Mouse (Mus musculus): ENCODE data around the gene Dlg2. TPM values are rescaled to one million over a fixed set of nuclear protein-coding genes. Genes with fewer than 3 reads are reported as not detected.

Gene Dlg2
- total and polyA plus RNA-seq, 2 experiments from 2014 or later, result 26.3 to 169 TPM

DNA sequence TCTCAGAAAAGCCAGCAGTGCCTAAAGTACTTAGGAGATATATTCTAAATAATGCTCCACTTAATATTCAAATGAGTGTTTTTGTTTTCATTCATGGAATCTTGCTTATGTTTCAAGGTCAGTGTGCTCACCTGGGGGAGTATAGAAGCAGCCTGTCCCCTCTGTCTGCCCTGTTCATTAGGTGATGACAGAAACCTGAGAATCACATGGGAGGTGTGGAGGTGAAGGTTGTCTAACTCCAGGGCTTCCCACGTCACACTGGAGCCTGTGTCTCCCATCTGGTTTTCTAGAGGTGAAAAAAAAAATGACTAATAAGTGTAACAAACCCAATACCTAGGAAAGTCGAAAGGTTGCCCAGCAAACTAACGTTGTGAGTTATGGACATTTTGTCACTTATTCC is 1886.9 kb downstream of the Dlg2 start:
- Histone ChIP-seq H3K27ac (ENCODE audit: low read depth, low read length) (no peak overlapping the region), H3K36me3 (ENCODE audit: insufficient read depth) (no peaks in the 10 kb centered on the region), H3K4me1 (ENCODE audit: insufficient read depth) (0 out of 2 replicates have a peak, but pooled peaks cover 9% of the 10 kb centered on the region), H3K27me3 (ENCODE audit: insufficient read depth, low read length) (no peaks in the 10 kb centered on the region), H3K4me3 (ENCODE audit: low read depth, low read length) (no peak overlapping the region), H3K9me3 (ENCODE audit: low read length) (no peaks in the 10 kb centered on the region), H3K9ac (no peak overlapping the region), H3K4me2 (ENCODE audit: low read depth) (no peak overlapping the region)
- no peak for TF ChIP-seq CTCF (IDR thresholded peaks at IDR 0.05; ENCODE audit: low read depth)
- DNase-seq, result no peak
- no peak for ATAC-seq
- WGBS, result 75% methylated on average over 3 of the region's 3 CpGs

- 0 out of 2 replicates have a peak, but pooled peaks cover 9% of the 10 kb centered on the region for H3K4me1 ChIP-seq (ENCODE audit: insufficient read depth)
- no peak overlapping the region for H3K27ac ChIP-seq (ENCODE audit: low read depth, low read length)
- DNase-seq (no peak), ATAC-seq (no peak)
- TF ChIP-seq CTCF (IDR thresholded peaks at IDR 0.05; ENCODE audit: low read depth), result no peak
- H3K4me3 ChIP-seq (ENCODE audit: low read depth, low read length), result no peak overlapping the region
- H3K36me3 ChIP-seq (ENCODE audit: insufficient read depth), result no peaks in the 10 kb centered on the region
- no peak overlapping the region for H3K9ac ChIP-seq
- H3K9me3 ChIP-seq (ENCODE audit: low read length), result no peaks in the 10 kb centered on the region
- H3K4me2 ChIP-seq (ENCODE audit: low read depth), result no peak overlapping the region
- 89% methylated on average over 4 of the region's 4 CpGs for WGBS
- H3K27me3 ChIP-seq (ENCODE audit: insufficient read depth, low read length), result no peaks in the 10 kb centered on the region
Measured at GRCm38 (mm10) chr7:92363800-92364199, 1887.3 kb downstream of the Dlg2 start.

DNA sequence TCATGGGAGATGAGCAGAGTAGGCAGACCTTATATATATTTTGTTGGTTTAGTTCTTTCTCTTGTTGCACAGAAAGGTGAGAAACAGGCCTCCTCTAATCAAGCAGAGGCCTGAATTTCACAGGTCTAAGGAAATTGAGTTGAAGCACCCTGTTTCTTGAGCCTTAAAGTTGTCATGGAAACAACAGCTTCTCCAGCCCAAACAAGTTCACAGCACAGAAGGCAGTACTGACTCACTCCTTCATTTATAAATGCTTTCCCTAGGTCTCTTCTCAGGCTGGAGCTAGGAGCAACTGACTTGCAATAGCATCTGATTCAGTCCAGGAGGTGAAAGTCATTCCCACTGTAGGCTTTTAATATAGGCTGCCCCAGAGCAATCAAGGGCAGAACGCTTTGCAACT is 1890.6 kb downstream of the Dlg2 start:
- DNase-seq (no peak), ATAC-seq (peak; percentile 85)
- Histone ChIP-seq H3K9me3 (ENCODE audit: low read length) (no peaks in the 10 kb centered on the region), H3K27ac (ENCODE audit: low read depth, low read length) (peak overlapping the region; percentile 30; the same call in 1 of the 2 replicates), H3K4me2 (ENCODE audit: low read depth) (no peak overlapping the region), H3K27me3 (ENCODE audit: insufficient read depth, low read length) (no peaks in the 10 kb centered on the region), H3K4me3 (ENCODE audit: low read depth, low read length) (no peak overlapping the region), H3K9ac (no peak overlapping the region), H3K4me1 (ENCODE audit: insufficient read depth) (0 out of 2 replicates have a peak, but pooled peaks cover 9% of the 10 kb centered on the region), H3K36me3 (ENCODE audit: insufficient read depth) (no peaks in the 10 kb centered on the region)
- 80% methylated on average over 1 of the region's 1 CpGs for WGBS
- no peak for TF ChIP-seq CTCF (IDR thresholded peaks at IDR 0.05; ENCODE audit: low read depth)

DNA sequence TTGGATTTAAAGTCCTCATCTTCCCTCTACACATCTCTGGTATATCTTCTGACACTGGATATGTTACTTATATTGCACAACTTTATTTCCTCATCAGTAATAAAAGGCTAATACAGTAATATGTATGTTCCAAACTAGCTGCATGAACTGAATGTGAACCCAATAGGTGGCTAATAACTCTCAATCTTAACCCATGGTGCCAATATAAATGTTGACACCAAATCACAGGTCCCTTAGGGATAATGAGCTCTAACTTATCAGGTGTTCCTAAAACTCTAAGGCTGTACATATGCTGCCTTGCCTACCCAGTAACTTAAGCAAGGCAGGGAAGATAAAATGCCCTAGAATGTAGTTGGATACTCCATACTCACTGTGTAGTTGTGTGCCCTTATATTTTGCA is 1894.0 kb downstream of the Dlg2 start:
- H3K9me3 ChIP-seq (ENCODE audit: low read length), result no peaks in the 10 kb centered on the region
- no peak for DNase-seq
- H3K27ac ChIP-seq (ENCODE audit: low read depth, low read length), result no peak overlapping the region
- H3K4me2 ChIP-seq (ENCODE audit: low read depth), result no peak overlapping the region
- H3K27me3 ChIP-seq (ENCODE audit: insufficient read depth, low read length), result no peaks in the 10 kb centered on the region
- H3K4me1 ChIP-seq (ENCODE audit: insufficient read depth), result 0 out of 2 replicates have a peak, but pooled peaks cover 9% of the 10 kb centered on the region
- ATAC-seq, result no peak
- no peaks in the 10 kb centered on the region for H3K36me3 ChIP-seq (ENCODE audit: insufficient read depth)
- no peak overlapping the region for H3K9ac ChIP-seq
- no peak for TF ChIP-seq CTCF (IDR thresholded peaks at IDR 0.05; ENCODE audit: low read depth)
- H3K4me3 ChIP-seq (ENCODE audit: low read depth, low read length), result no peak overlapping the region

GRCm38 (mm10) chr7:92371638-92372037 is 1895.2 kb downstream of the Dlg2 start:
- Histone ChIP-seq H3K27ac (ENCODE audit: low read depth, low read length) (no peak overlapping the region), H3K9me3 (ENCODE audit: low read length) (no peaks in the 10 kb centered on the region), H3K9ac (no peak overlapping the region), H3K36me3 (ENCODE audit: insufficient read depth) (no peaks in the 10 kb centered on the region), H3K4me1 (ENCODE audit: insufficient read depth) (0 out of 2 replicates have a peak, but pooled peaks cover 9% of the 10 kb centered on the region), H3K4me3 (ENCODE audit: low read depth, low read length) (no peak overlapping the region), H3K4me2 (ENCODE audit: low read depth) (no peak overlapping the region), H3K27me3 (ENCODE audit: insufficient read depth, low read length) (no peaks in the 10 kb centered on the region)
- ATAC-seq (no peak), DNase-seq (no peak)
- TF ChIP-seq CTCF (IDR thresholded peaks at IDR 0.05; ENCODE audit: low read depth), result no peak
- WGBS, result 46% methylated on average over 4 of the region's 4 CpGs

DNA sequence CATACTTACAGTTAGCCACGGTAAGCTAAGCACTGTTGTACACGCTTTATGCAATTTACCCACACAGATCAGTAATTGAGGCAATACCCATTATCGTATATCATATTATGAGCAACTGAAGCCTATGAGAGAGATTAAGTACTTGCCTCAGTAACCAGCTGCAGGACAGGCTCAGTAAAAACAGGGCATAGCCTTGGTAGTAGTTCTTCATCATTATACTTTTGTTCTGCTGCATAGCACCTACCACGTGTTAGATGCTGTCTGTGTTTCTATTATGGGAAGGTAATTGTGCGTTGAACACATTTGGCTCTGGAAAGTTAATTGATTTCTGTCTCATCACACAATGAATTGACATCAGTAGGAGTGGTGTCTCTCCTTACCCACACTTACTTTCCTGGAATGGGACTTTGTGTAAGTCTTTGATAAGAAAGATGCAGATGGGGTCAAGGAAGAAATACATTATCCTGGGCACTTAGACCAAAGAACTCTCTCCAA is 1897.4 kb downstream of the Dlg2 start:
- Histone ChIP-seq H3K9me3 (ENCODE audit: low read length) (no peaks in the 10 kb centered on the region), H3K4me2 (ENCODE audit: low read depth) (no peak overlapping the region), H3K27me3 (ENCODE audit: insufficient read depth, low read length) (no peaks in the 10 kb centered on the region), H3K4me1 (ENCODE audit: insufficient read depth) (no peaks in the 10 kb centered on the region), H3K27ac (ENCODE audit: low read depth, low read length) (peak overlapping the region; percentile 54; the same call in 1 of the 2 replicates), H3K4me3 (ENCODE audit: low read depth, low read length) (no peak overlapping the region), H3K9ac (no peak overlapping the region), H3K36me3 (ENCODE audit: insufficient read depth) (no peaks in the 10 kb centered on the region)
- DNase-seq (no peak), ATAC-seq (peak; percentile 62)
- 66% methylated on average over 5 of the region's 5 CpGs for WGBS
- TF ChIP-seq CTCF (IDR thresholded peaks at IDR 0.05; ENCODE audit: low read depth), result no peak

DNA sequence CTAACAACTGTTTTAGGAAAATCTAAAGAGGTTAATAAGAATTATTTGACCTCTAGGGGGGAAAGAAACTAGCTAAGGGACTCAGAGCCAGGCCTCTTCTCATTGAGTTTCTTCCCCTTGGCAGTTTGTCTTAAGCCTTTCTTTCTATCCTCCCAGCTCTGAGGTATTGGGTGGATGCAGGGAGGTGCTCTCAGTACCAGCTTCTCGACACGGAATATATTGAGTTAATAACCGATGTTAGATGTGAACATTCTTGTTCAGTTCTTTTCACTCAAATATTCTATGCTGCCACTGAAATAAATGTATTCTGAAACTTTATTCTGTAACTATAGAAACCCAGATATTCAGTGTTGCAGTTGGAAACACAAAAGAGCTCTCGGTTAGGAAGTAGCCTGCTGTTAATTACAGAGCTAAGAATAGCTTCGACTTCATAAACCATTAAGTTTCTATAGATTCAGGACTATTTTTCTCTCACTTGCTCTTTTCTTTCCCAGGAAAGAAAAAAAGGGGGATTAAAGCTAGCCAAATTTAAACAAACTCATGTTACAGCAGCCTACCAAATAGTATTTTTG is 1907.5 kb downstream of the Dlg2 start:
- no peak for TF ChIP-seq CTCF (IDR thresholded peaks at IDR 0.05; ENCODE audit: low read depth)
- no peaks in the 10 kb centered on the region for H3K27me3 ChIP-seq (ENCODE audit: insufficient read depth, low read length)
- H3K4me1 ChIP-seq (ENCODE audit: insufficient read depth), result peaks cover 8% of the 10 kb centered on the region; the same call in 1 of the 2 replicates
- no peaks in the 10 kb centered on the region for H3K36me3 ChIP-seq (ENCODE audit: insufficient read depth)
- H3K9me3 ChIP-seq (ENCODE audit: low read length), result no peaks in the 10 kb centered on the region
- H3K27ac ChIP-seq (ENCODE audit: low read depth, low read length), result 0 out of 2 replicates have a peak overlapping the region, but pooled peaks have one; percentile 50
- WGBS, result 14% methylated on average over 5 of the region's 5 CpGs
- DNase-seq (peak; percentile 32), ATAC-seq (peak; percentile 79)
- no peak overlapping the region for H3K9ac ChIP-seq
- no peak overlapping the region for H3K4me3 ChIP-seq (ENCODE audit: low read depth, low read length)
- H3K4me2 ChIP-seq (ENCODE audit: low read depth), result no peak overlapping the region
